Mouse (Mus musculus) limb, embryonic 14.5 days (tissue): Measurements from ENCODE around the gene Gdap1l1. TPM values are rescaled to one million over a fixed set of nuclear protein-coding genes. Genes with fewer than 3 reads are reported as not detected.

ENCODE experiments used
- ATAC-seq: fragments of 200-750 bp; cut with Nextera tagmentation; 2 replicates; pipeline ENCODE4 v1.8.0; 2017; ENCODE audit warnings: low read depth, moderate number of reproducible peaks, moderate TSS enrichment; ENCODE audit not compliant: low FRiP score
- DNase-seq: peaks from one replicate; pipeline ENCODE4 v3.0.0-alpha.2; 2015; ENCODE audit warnings: low spot score
- H3K27ac ChIP-seq: fragments of 300-500 bp; sonication (generic); replicated peaks from 2 replicates; pipeline ENCODE4 v1.5.1; 2014; ENCODE audit warnings: low read depth, mild to moderate bottlenecking, low read length, moderate library complexity, mixed read lengths
- H3K27me3 ChIP-seq: fragments of 300-500 bp; sonication (generic); 2 replicates; pipeline ENCODE4 v1.6.1; 2014; ENCODE audit warnings: low read length, mixed read lengths; ENCODE audit not compliant: control insufficient read depth, insufficient read depth
- H3K36me3 ChIP-seq: fragments of 300-500 bp; sonication (generic); 2 replicates; pipeline ENCODE4 v1.6.1; 2014; ENCODE audit warnings: mild to moderate bottlenecking, low read length, moderate library complexity, mixed read lengths; ENCODE audit not compliant: control insufficient read depth, insufficient read depth
- H3K4me1 ChIP-seq: fragments of 300-500 bp; sonication (generic); 2 replicates; pipeline ENCODE4 v1.6.1; 2014; ENCODE audit warnings: antibody characterized with exemption, low read length, mixed read lengths; ENCODE audit not compliant: control insufficient read depth, insufficient read depth
- H3K4me2 ChIP-seq: fragments of 300-500 bp; sonication (generic); replicated peaks from 2 replicates; pipeline ENCODE4 v1.6.1; 2014; ENCODE audit warnings: low read depth, mild to moderate bottlenecking, low read length, moderate library complexity; ENCODE audit not compliant: severe bottlenecking
- H3K4me3 ChIP-seq: fragments of 300-500 bp; sonication (generic); replicated peaks from 2 replicates; pipeline ENCODE4 v1.5.1; 2014; ENCODE audit warnings: low read length
- H3K9ac ChIP-seq: fragments of 300-500 bp; sonication (generic); 2 replicates; pipeline ENCODE4 v1.6.1; 2014; ENCODE audit warnings: mild to moderate bottlenecking, low read depth, low read length, moderate library complexity; ENCODE audit not compliant: severe bottlenecking
- H3K9me3 ChIP-seq: fragments of 300-500 bp; sonication (generic); 2 replicates; pipeline ENCODE4 v1.6.1; 2016; ENCODE audit warnings: low read length; ENCODE audit not compliant: control insufficient read depth
- POLR2A ChIP-seq: fragments of 200-500 bp; IDR thresholded peaks from 2 replicates; pipeline ENCODE4 v1.8.0; 2012; ENCODE audit warnings: inconsistent platforms, mild to moderate bottlenecking, moderate library complexity, borderline replicate concordance; ENCODE audit not compliant: insufficient read depth, insufficient read length; ENCODE audit errors: extremely low read depth
- WGBS: fragments of 180-500 bp; shearing (Covaris S2); extraction: QIAGEN DNeasy Blood & Tissue Kit; methylation state at CpG from one replicate; pipeline ENCODE4 v1.1.7; 2014; 5-methylcytosine and 5-hydroxymethylcytosine counted together
- polyA plus RNA-seq, 2 experiments: library from polyadenylated mRNA; depleted of rRNA in 1 of 2; stranded (reverse) in 1 of 2; unstranded in 1 of 2; fragments of >200 nt; fragmentation: Nextera tagmentation in 1 of 2; extraction: Ambion mirVana in 1 of 2; gene quantifications; 2 replicates each; pipeline versions ENCODE4 v1.2.1 to v1.2.3; 2012 to 2014

Gdap1l1 gene
- polyA plus RNA-seq, 2 experiments: 0.43 to 0.60 TPM

- ATAC-seq (no peak), DNase-seq (no peak)
- H3K27ac ChIP-seq: no peak overlapping the region
- no peak for TF ChIP-seq POLR2A
- H3K4me1 ChIP-seq: no peaks in the 10 kb centered on the region
- H3K9me3 ChIP-seq: no peaks in the 10 kb centered on the region
- H3K27me3 ChIP-seq: no peaks in the 10 kb centered on the region
- peaks cover 5% of the 10 kb centered on the region; the same call in 1 of the 2 replicates for H3K36me3 ChIP-seq
- H3K9ac ChIP-seq: no peak overlapping the region
- 76% methylated on average over 11 of the region's 11 CpGs for WGBS
- H3K4me3 ChIP-seq: no peak overlapping the region
- H3K4me2 ChIP-seq: no peak overlapping the region
These were observed 24.5 kb downstream of the Gdap1l1 start for GRCm38 (mm10) chr2:163462801-163463200.

- 56% methylated on average over 10 of the region's 10 CpGs for WGBS
- Histone ChIP-seq H3K9ac (no peak overlapping the region), H3K9me3 (no peaks in the 10 kb centered on the region), H3K27me3 (no peaks in the 10 kb centered on the region), H3K4me2 (no peak overlapping the region), H3K4me1 (no peaks in the 10 kb centered on the region), H3K27ac (no peak overlapping the region), H3K36me3 (peaks cover 10% of the 10 kb centered on the region), H3K4me3 (no peak overlapping the region)
- TF ChIP-seq POLR2A: no peak
- ATAC-seq (no peak), DNase-seq (no peak)
These were observed 25.0 kb downstream of the Gdap1l1 start for GRCm38 (mm10) chr2:163463251-163463769.

- no peaks in the 10 kb centered on the region for H3K27me3 ChIP-seq
- H3K27ac ChIP-seq: no peak overlapping the region
- 72% methylated on average over 4 of the region's 4 CpGs for WGBS
- H3K9me3 ChIP-seq: no peaks in the 10 kb centered on the region
- ATAC-seq (no peak), DNase-seq (no peak)
- H3K4me1 ChIP-seq: no peaks in the 10 kb centered on the region
- no peak overlapping the region for H3K4me3 ChIP-seq
- no peak for TF ChIP-seq POLR2A
- no peak overlapping the region for H3K9ac ChIP-seq
- peaks cover 15% of the 10 kb centered on the region for H3K36me3 ChIP-seq
- H3K4me2 ChIP-seq: no peak overlapping the region
These were observed 25.7 kb downstream of the Gdap1l1 start for GRCm38 (mm10) chr2:163463998-163464397.

- no peak overlapping the region for H3K4me3 ChIP-seq
- H3K4me2 ChIP-seq: no peak overlapping the region
- DNase-seq (no peak), ATAC-seq (peak; percentile 51)
- no peaks in the 10 kb centered on the region for H3K4me1 ChIP-seq
- no peak overlapping the region for H3K27ac ChIP-seq
- 64% methylated on average over 6 of the region's 6 CpGs for WGBS
- no peaks in the 10 kb centered on the region for H3K27me3 ChIP-seq
- H3K9ac ChIP-seq: no peak overlapping the region
- TF ChIP-seq POLR2A: no peak
- peaks cover 20% of the 10 kb centered on the region for H3K36me3 ChIP-seq
- no peaks in the 10 kb centered on the region for H3K9me3 ChIP-seq
These were observed 26.3 kb downstream of the Gdap1l1 start for GRCm38 (mm10) chr2:163464562-163464961.

- ATAC-seq (no peak), DNase-seq (no peak)
- TF ChIP-seq POLR2A: no peak
- Histone ChIP-seq H3K4me3 (no peak overlapping the region), H3K9ac (no peak overlapping the region), H3K27ac (no peak overlapping the region), H3K9me3 (no peaks in the 10 kb centered on the region), H3K4me1 (peaks cover 8% of the 10 kb centered on the region), H3K36me3 (peaks cover 24% of the 10 kb centered on the region), H3K27me3 (no peaks in the 10 kb centered on the region), H3K4me2 (no peak overlapping the region)
- WGBS: 69% methylated on average over 8 of the region's 8 CpGs
These were observed 28.5 kb downstream of the Gdap1l1 start for GRCm38 (mm10) chr2:163466771-163467170.

- Histone ChIP-seq H3K4me3 (no peak overlapping the region), H3K4me2 (no peak overlapping the region), H3K27ac (no peak overlapping the region), H3K9me3 (no peaks in the 10 kb centered on the region), H3K27me3 (no peaks in the 10 kb centered on the region), H3K9ac (no peak overlapping the region), H3K36me3 (peaks cover 24% of the 10 kb centered on the region), H3K4me1 (peaks cover 9% of the 10 kb centered on the region)
- ATAC-seq (no peak), DNase-seq (no peak)
- 87% methylated on average over 6 of the region's 6 CpGs for WGBS
- TF ChIP-seq POLR2A: no peak
These were observed 29.3 kb downstream of the Gdap1l1 start for GRCm38 (mm10) chr2:163467585-163467984.
